Mouse (Mus musculus) gastrocnemius, adult 2 months (tissue): ENCODE results near the gene Btbd35f29. TPM values are rescaled to one million over a fixed set of nuclear protein-coding genes. Genes with fewer than 3 reads are reported as not detected.
A peak's percentile ranks its signal among the peaks of the same experiment; 100 is the strongest.
"Not testable (repeated sequence)": the region's sequence is repeated elsewhere in the genome, so short reads cannot be mapped to it uniquely, and the experiment has no call there.

Experiments
- DNase-seq: peaks from one replicate; pipeline ENCODE4 v3.0.0; 2022
- H3K27ac ChIP-seq: fragments of 200-600 bp; 2 replicates; pipeline ENCODE4 v1.8.1; 2022; ENCODE audit warnings: mild to moderate bottlenecking
- H3K4me3 ChIP-seq: fragments of 200-600 bp; 2 replicates; pipeline ENCODE4 v1.8.1; 2022; ENCODE audit warnings: mild to moderate bottlenecking, moderate library complexity
- intact Hi-C: fragments of 180-260 bp; cut with DNase I; formaldehyde crosslinking; loops from one replicate; pipeline ENCODE4 v1.15.1; 2025
- long read RNA-seq, 2 experiments: library from polyadenylated mRNA; stranded (forward); transcript quantifications; one replicate each; pipeline ENCODE4 v2.0.0; 2021
- total RNA-seq, 2 experiments: library from RNA; stranded (reverse); gene quantifications; 2 replicates each; pipeline ENCODE4 v1.2.3; 2021

The Btbd35f29 gene
- not detected for total RNA-seq
- long read RNA-seq, experiment 1, result 0 reads
- long read RNA-seq, experiment 2, result 0 reads

GRCm38 (mm10) chrX:31117374-31117773 lies at the start of gene Btbd35f29:
TSS of gene Btbd35f29 (plus strand) at chrX:31117674.
- H3K4me3 ChIP-seq, H3K27ac ChIP-seq, intact Hi-C loops, DNase-seq: not testable (repeated sequence)

- DNase-seq, H3K27ac ChIP-seq, H3K4me3 ChIP-seq, intact Hi-C loops: not testable (repeated sequence)
Observed at GRCm38 (mm10) chrX:31141416-31141815, 23.9 kb downstream of the Btbd35f29 start.

GRCm38 (mm10) chrX:31145144-31145543 lies 27.7 kb downstream of the Btbd35f29 start:
- H3K4me3 ChIP-seq, DNase-seq, intact Hi-C loops, H3K27ac ChIP-seq: not testable (repeated sequence)

- H3K4me3 ChIP-seq, intact Hi-C loops, DNase-seq, H3K27ac ChIP-seq: not testable (repeated sequence)
Observed at GRCm38 (mm10) chrX:31145835-31146234, 28.4 kb downstream of the Btbd35f29 start.

GRCm38 (mm10) chrX:31158534-31159085 lies 41.1 kb downstream of the Btbd35f29 start:
- H3K4me3 ChIP-seq, intact Hi-C loops, H3K27ac ChIP-seq, DNase-seq: not testable (repeated sequence)

GRCm38 (mm10) chrX:31159450-31160322 lies 42.2 kb downstream of the Btbd35f29 start:
- H3K4me3 ChIP-seq, H3K27ac ChIP-seq, intact Hi-C loops, DNase-seq: not testable (repeated sequence)

GRCm38 (mm10) chrX:31160554-31160953 lies 43.1 kb downstream of the Btbd35f29 start:
- H3K4me3 ChIP-seq, intact Hi-C loops, H3K27ac ChIP-seq: not testable (repeated sequence)
- DNase-seq, result peak; percentile 12

- H3K4me3 ChIP-seq, H3K27ac ChIP-seq, DNase-seq, intact Hi-C loops: not testable (repeated sequence)
Observed at GRCm38 (mm10) chrX:31162638-31163037, 45.2 kb downstream of the Btbd35f29 start.

GRCm38 (mm10) chrX:31165193-31165592 lies 47.7 kb downstream of the Btbd35f29 start:
- DNase-seq, result not testable (repeated sequence)

More at GRCm38 (mm10) chrX:31165193-31165592, 47.7 kb downstream of the Btbd35f29 start:
- H3K27ac ChIP-seq, intact Hi-C loops, H3K4me3 ChIP-seq: not testable (repeated sequence)

Other genes with a start within 250 kb of the Btbd35f29 start
- gene Spin2f, start 136.2 kb downstream of the Btbd35f29 start, total RNA-seq, result not detected
- gene Btbd35f26, start 218.8 kb downstream of the Btbd35f29 start, total RNA-seq, result not detected